Mouse (Mus musculus): ENCODE measurements at regions not wholly inside any gene's neighbourhood (a gene's known extent, or its start where the extent isn't known, plus 50 kb on each side); places are given as distances from the start of the nearest gene placed in this dataset.

- no peaks in the 10 kb centered on the region for H3K27me3 ChIP-seq (replicated peaks)
- H3K27ac ChIP-seq (ENCODE audit: poor library complexity, severe bottlenecking), result no peak overlapping the region
- H3K36me3 ChIP-seq, result no peaks in the 10 kb centered on the region
- no peak overlapping the region for H3K4me3 ChIP-seq
- H3K9me3 ChIP-seq (replicated peaks), result 0 out of 2 replicates have a peak, but pooled peaks cover 4% of the 10 kb centered on the region
- H3K4me1 ChIP-seq (replicated peaks), result no peaks in the 10 kb centered on the region
- no peak for ATAC-seq (ENCODE audit: insufficient number of reproducible peaks, low FRiP score)
- no peak overlapping the region for H3K9ac ChIP-seq
- 77% methylated on average over 7 of the region's 7 CpGs for WGBS
- H3K4me2 ChIP-seq, result no peak overlapping the region
Measured at GRCm38 (mm10) chr15:24296798-24297197, 1116.8 kb downstream of the Basp1 start.

- no peak for ATAC-seq (ENCODE audit: insufficient number of reproducible peaks, low FRiP score)
- H3K36me3 ChIP-seq, result no peaks in the 10 kb centered on the region
- no peak overlapping the region for H3K4me3 ChIP-seq
- no peaks in the 10 kb centered on the region for H3K27me3 ChIP-seq (replicated peaks)
- no peaks in the 10 kb centered on the region for H3K4me1 ChIP-seq (replicated peaks)
- WGBS, result 49% methylated on average over 5 of the region's 5 CpGs
- H3K4me2 ChIP-seq, result no peak overlapping the region
- no peak overlapping the region for H3K9ac ChIP-seq
- H3K9me3 ChIP-seq (replicated peaks), result peaks cover 2% of the 10 kb centered on the region; the same call in 1 of the 2 replicates
- H3K27ac ChIP-seq (ENCODE audit: poor library complexity, severe bottlenecking), result no peak overlapping the region
Measured at GRCm38 (mm10) chr15:24275100-24275499, 1138.5 kb downstream of the Basp1 start.

- H3K4me1 ChIP-seq (replicated peaks), result no peaks in the 10 kb centered on the region
- no peaks in the 10 kb centered on the region for H3K9me3 ChIP-seq (replicated peaks)
- no peak for ATAC-seq (ENCODE audit: insufficient number of reproducible peaks, low FRiP score)
- no peak overlapping the region for H3K27ac ChIP-seq (ENCODE audit: poor library complexity, severe bottlenecking)
- H3K4me2 ChIP-seq, result no peak overlapping the region
- no peak overlapping the region for H3K4me3 ChIP-seq
- no peaks in the 10 kb centered on the region for H3K36me3 ChIP-seq
- H3K9ac ChIP-seq, result no peak overlapping the region
- no peaks in the 10 kb centered on the region for H3K27me3 ChIP-seq (replicated peaks)
Measured at GRCm38 (mm10) chr15:24267360-24267759, 1146.2 kb downstream of the Basp1 start.
